Mouse (Mus musculus) intestine, embryonic 15.5 days (tissue): ENCODE data around the gene Aldoc. TPM values are rescaled to one million over a fixed set of nuclear protein-coding genes. Genes with fewer than 3 reads are reported as not detected.
"Not testable (repeated sequence)": the region's sequence is repeated elsewhere in the genome, so short reads cannot be mapped to it uniquely, and the experiment has no call there.

Experiments
- ATAC-seq: fragments of 200-750 bp; cut with Nextera tagmentation; 2 replicates; pipeline ENCODE4 v1.8.0; 2017; ENCODE audit warnings: moderate TSS enrichment, moderate library complexity
- H3K27ac ChIP-seq: fragments of 300-500 bp; sonication (generic); 2 replicates; pipeline ENCODE4 v1.5.1; 2015; ENCODE audit warnings: mild to moderate bottlenecking, inconsistent platforms
- H3K27me3 ChIP-seq: fragments of 300-500 bp; sonication (generic); replicated peaks from 2 replicates; pipeline ENCODE4 v1.6.1; 2015; ENCODE audit warnings: inconsistent platforms
- H3K36me3 ChIP-seq: fragments of 300-500 bp; sonication (generic); 2 replicates; pipeline ENCODE4 v1.6.1; 2015; ENCODE audit warnings: inconsistent platforms
- H3K4me1 ChIP-seq: fragments of 300-500 bp; sonication (generic); replicated peaks from 2 replicates; pipeline ENCODE4 v1.6.1; 2015; ENCODE audit warnings: inconsistent platforms
- H3K4me2 ChIP-seq: fragments of 300-500 bp; sonication (generic); replicated peaks from 2 replicates; pipeline ENCODE4 v1.6.1; 2015; ENCODE audit warnings: mild to moderate bottlenecking, inconsistent platforms
- H3K4me3 ChIP-seq: fragments of 300-500 bp; sonication (generic); replicated peaks from 2 replicates; pipeline ENCODE4 v1.5.1; 2015; ENCODE audit warnings: inconsistent platforms
- H3K9ac ChIP-seq: fragments of 300-500 bp; sonication (generic); 2 replicates; pipeline ENCODE4 v1.6.1; 2015; ENCODE audit warnings: inconsistent platforms
- H3K9me3 ChIP-seq: fragments of 300-500 bp; sonication (generic); 2 replicates; pipeline ENCODE4 v1.6.1; 2016; ENCODE audit warnings: inconsistent platforms
- WGBS: fragments of 180-500 bp; shearing (Covaris S2); methylation state at CpG from one replicate; pipeline ENCODE4 v1.1.7; 2015; 5-methylcytosine and 5-hydroxymethylcytosine counted together
- polyA plus RNA-seq: library from polyadenylated mRNA; unstranded; fragments of >200 nt; fragmentation: Nextera tagmentation; extraction: Ambion mirVana; gene quantifications from 2 replicates; pipeline ENCODE4 v1.2.1, GENCODE M21; 2015

Aldoc gene
- 23.1 and 29.0 TPM in 2 replicates for polyA plus RNA-seq

- Histone ChIP-seq H3K27me3 (no peaks in the 10 kb centered on the region), H3K27ac (peak within 1 kb of the TSS; percentile 61; the same call in 1 of the 2 replicates), H3K36me3 (peaks cover 13% of the 10 kb centered on the region; the same call in 1 of the 2 replicates), H3K4me1 (peaks cover 10% of the 10 kb centered on the region; the same call in 1 of the 2 replicates), H3K4me2 (peak within 1 kb of the TSS; percentile 51), H3K4me3 (peak within 1 kb of the TSS; percentile 27), H3K9ac (no peak within 1 kb of the TSS; the same call in 1 of the 2 replicates), H3K9me3 (no peaks in the 10 kb centered on the region)
- WGBS = 6% methylated on average over 15 of the region's 15 CpGs
- peak; percentile 99 for ATAC-seq
These were observed at the start of gene Aldoc for GRCm38 (mm10) chr11:78322860-78323259. TSS of gene Aldoc (plus strand) at chr11:78322968.

- WGBS = 100% methylated on average over 1 of the region's 1 CpGs
- Histone ChIP-seq H3K9me3 (no peaks in the 10 kb centered on the region), H3K4me1 (no peaks in the 10 kb centered on the region), H3K36me3 (peaks cover 64% of the 10 kb centered on the region), H3K27me3 (no peaks in the 10 kb centered on the region), H3K27ac (no peak overlapping the region), H3K4me2 (no peak overlapping the region), H3K9ac (no peak overlapping the region), H3K4me3 (no peak overlapping the region)
- ATAC-seq = no peak
These were observed 47.2 kb upstream of the Aldoc start for GRCm38 (mm10) chr11:78275596-78275995.

GRCm38 (mm10) chr11:78276169-78276568 is 46.6 kb upstream of the Aldoc start:
- not testable (repeated sequence) for H3K4me2 ChIP-seq, H3K9ac ChIP-seq, H3K27me3 ChIP-seq, H3K4me3 ChIP-seq, H3K9me3 ChIP-seq, H3K27ac ChIP-seq, H3K4me1 ChIP-seq, ATAC-seq
- peaks cover 67% of the 10 kb centered on the region for H3K36me3 ChIP-seq
- 96% methylated on average over 4 of the region's 4 CpGs for WGBS

GRCm38 (mm10) chr11:78278853-78279252 is 43.9 kb upstream of the Aldoc start:
- no peak overlapping the region for H3K27ac ChIP-seq
- no peaks in the 10 kb centered on the region for H3K27me3 ChIP-seq
- H3K4me2 ChIP-seq = no peak overlapping the region
- H3K9me3 ChIP-seq = no peaks in the 10 kb centered on the region
- H3K9ac ChIP-seq = no peak overlapping the region
- no peak overlapping the region for H3K4me3 ChIP-seq
- 79% methylated on average over 7 of the region's 7 CpGs for WGBS
- no peak for ATAC-seq
- H3K36me3 ChIP-seq = peaks cover 59% of the 10 kb centered on the region
- H3K4me1 ChIP-seq = no peaks in the 10 kb centered on the region

- ATAC-seq = no peak
- H3K9ac ChIP-seq = no peak overlapping the region
- H3K4me1 ChIP-seq = no peaks in the 10 kb centered on the region
- peaks cover 57% of the 10 kb centered on the region for H3K36me3 ChIP-seq
- H3K9me3 ChIP-seq = no peaks in the 10 kb centered on the region
- H3K27ac ChIP-seq = no peak overlapping the region
- H3K27me3 ChIP-seq = no peaks in the 10 kb centered on the region
- WGBS = 90% methylated on average over 4 of the region's 4 CpGs
- H3K4me2 ChIP-seq = no peak overlapping the region
- no peak overlapping the region for H3K4me3 ChIP-seq
These were observed 43.2 kb upstream of the Aldoc start for GRCm38 (mm10) chr11:78279586-78279985.

- H3K36me3 ChIP-seq = peaks cover 43% of the 10 kb centered on the region
- ATAC-seq = peak; percentile 55; the same call in 1 of the 2 replicates
- 71% methylated on average over 7 of the region's 7 CpGs for WGBS
These were observed 33.5 kb upstream of the Aldoc start for GRCm38 (mm10) chr11:78289146-78289763.

GRCm38 (mm10) chr11:78290654-78291053 is 32.1 kb upstream of the Aldoc start, which contains the start of gene BC030499:
TSS of gene BC030499 (plus strand) at chr11:78290841.
- Histone ChIP-seq H3K4me1 (no peaks in the 10 kb centered on the region), H3K27me3 (no peaks in the 10 kb centered on the region), H3K9ac (no peak within 1 kb of the TSS), H3K36me3 (peaks cover 32% of the 10 kb centered on the region), H3K9me3 (no peaks in the 10 kb centered on the region), H3K4me3 (no peak within 1 kb of the TSS), H3K27ac (no peak within 1 kb of the TSS), H3K4me2 (no peak within 1 kb of the TSS)
- 89% methylated on average over 4 of the region's 4 CpGs for WGBS
- no peak for ATAC-seq

More at GRCm38 (mm10) chr11:78289146-78289763, 33.5 kb upstream of the Aldoc start:
- Histone ChIP-seq H3K4me1 (no peaks in the 10 kb centered on the region), H3K9me3 (no peaks in the 10 kb centered on the region), H3K27ac (no peak overlapping the region), H3K27me3 (no peaks in the 10 kb centered on the region), H3K4me2 (no peak overlapping the region), H3K9ac (no peak overlapping the region), H3K4me3 (no peak overlapping the region)

- Histone ChIP-seq H3K27me3 (no peaks in the 10 kb centered on the region), H3K4me1 (no peaks in the 10 kb centered on the region), H3K9me3 (no peaks in the 10 kb centered on the region), H3K36me3 (peaks cover 7% of the 10 kb centered on the region), H3K9ac (no peak overlapping the region), H3K4me2 (no peak overlapping the region), H3K27ac (no peak overlapping the region), H3K4me3 (no peak overlapping the region)
- WGBS = 91% methylated on average over 6 of the region's 6 CpGs
- no peak for ATAC-seq
These were observed 28.2 kb upstream of the Aldoc start for GRCm38 (mm10) chr11:78294585-78294984.

- H3K4me1 ChIP-seq = no peaks in the 10 kb centered on the region; the same call in 1 of the 2 replicates
- H3K9ac ChIP-seq = peak overlapping the region; percentile 54
- H3K27ac ChIP-seq = peak overlapping the region; percentile 51; the same call in 1 of the 2 replicates
- H3K27me3 ChIP-seq = no peaks in the 10 kb centered on the region
- H3K36me3 ChIP-seq = peaks cover 13% of the 10 kb centered on the region
- H3K9me3 ChIP-seq = no peaks in the 10 kb centered on the region
- peak; percentile 26 for ATAC-seq
- H3K4me3 ChIP-seq = peak overlapping the region; percentile 75
- 63% methylated on average over 7 of the region's 7 CpGs for WGBS
- peak overlapping the region; percentile 81 for H3K4me2 ChIP-seq
These were observed 21.9 kb upstream of the Aldoc start for GRCm38 (mm10) chr11:78300917-78301316.

- peak within 1 kb of the TSS; percentile 75 for H3K4me3 ChIP-seq
- peak within 1 kb of the TSS; percentile 81 for H3K4me2 ChIP-seq
- under 1% methylated on average over 49 of the region's 49 CpGs for WGBS
- ATAC-seq = peak; percentile 100
- H3K36me3 ChIP-seq = peaks cover 13% of the 10 kb centered on the region
- H3K9me3 ChIP-seq = no peaks in the 10 kb centered on the region
- H3K27me3 ChIP-seq = no peaks in the 10 kb centered on the region
- peak within 1 kb of the TSS; percentile 51 for H3K27ac ChIP-seq
- H3K4me1 ChIP-seq = no peaks in the 10 kb centered on the region; the same call in 1 of the 2 replicates
- peak within 1 kb of the TSS; percentile 70 for H3K9ac ChIP-seq
These were observed 21.2 kb upstream of the Aldoc start, which contains the start of gene Spag5 for GRCm38 (mm10) chr11:78301357-78302084. TSS of gene Spag5 (plus strand) at chr11:78301529.

- no peaks in the 10 kb centered on the region for H3K9me3 ChIP-seq
- H3K4me1 ChIP-seq = peaks cover 2% of the 10 kb centered on the region; the same call in 1 of the 2 replicates
- H3K9ac ChIP-seq = no peak overlapping the region
- H3K27ac ChIP-seq = no peak overlapping the region
- H3K4me3 ChIP-seq = no peak overlapping the region
- peaks cover 20% of the 10 kb centered on the region for H3K36me3 ChIP-seq
- no peak for ATAC-seq
- 90% methylated on average over 4 of the region's 4 CpGs for WGBS
- no peak overlapping the region for H3K4me2 ChIP-seq
- H3K27me3 ChIP-seq = no peaks in the 10 kb centered on the region
These were observed 17.5 kb upstream of the Aldoc start for GRCm38 (mm10) chr11:78305272-78305671.

GRCm38 (mm10) chr11:78310861-78311511 is 11.8 kb upstream of the Aldoc start:
- H3K4me2 ChIP-seq = no peak overlapping the region
- 92% methylated on average over 8 of the region's 8 CpGs for WGBS
- peaks cover 35% of the 10 kb centered on the region for H3K36me3 ChIP-seq
- no peak overlapping the region for H3K9ac ChIP-seq
- no peaks in the 10 kb centered on the region for H3K27me3 ChIP-seq
- no peaks in the 10 kb centered on the region for H3K9me3 ChIP-seq
- H3K27ac ChIP-seq = no peak overlapping the region
- no peak for ATAC-seq
- H3K4me3 ChIP-seq = no peak overlapping the region
- H3K4me1 ChIP-seq = 0 out of 2 replicates have a peak, but pooled peaks cover 2% of the 10 kb centered on the region
